Mouse (Mus musculus) stomach, postnatal 0 days (tissue): ENCODE results near the gene Bspry.

Source experiments
- CTCF ChIP-seq: IDR thresholded peaks from 2 replicates; pipeline ENCODE4 v1.5.1; 2016; ENCODE audit warnings: antibody characterized with exemption, low read depth, mild to moderate bottlenecking, moderate library complexity
- EP300 ChIP-seq: optimal IDR thresholded peaks from 2 replicates; pipeline ENCODE3; 2016; ENCODE audit warnings: antibody characterized with exemption

DNA sequence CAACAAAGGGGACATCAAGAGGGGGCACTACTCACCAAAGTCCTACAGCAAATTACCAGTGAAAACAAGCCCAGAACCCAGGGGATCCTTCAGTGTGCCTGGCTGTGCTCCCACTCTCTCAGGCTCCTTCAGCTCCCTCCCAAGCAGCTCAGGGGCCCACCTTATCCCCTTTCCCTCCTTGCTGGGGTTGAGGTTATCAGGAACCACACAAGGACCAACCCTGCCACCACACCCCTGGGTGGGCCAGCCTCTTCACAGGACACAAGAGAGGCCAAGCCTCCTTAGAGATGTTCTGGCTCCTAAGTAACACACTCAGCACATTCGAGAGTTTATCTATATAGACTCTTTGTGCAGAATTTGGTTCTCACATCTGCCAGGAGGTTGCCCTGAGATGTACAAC is 36.7 kb downstream of the Bspry start:
- TF ChIP-seq CTCF (no peak), EP300 (no peak)
